Mouse (Mus musculus) CD8-positive naive resting alpha-beta T cell, adult 2 months (primary cell): ENCODE results near the gene Mbnl2.

Source experiments
- DNase-seq, 2 experiments: peaks; one replicate each; pipeline ENCODE4 v3.0.0; 2022; ENCODE audit warnings: low read depth in 2 of 2, low spot score in 2 of 2

Mbnl2 gene

DNA sequence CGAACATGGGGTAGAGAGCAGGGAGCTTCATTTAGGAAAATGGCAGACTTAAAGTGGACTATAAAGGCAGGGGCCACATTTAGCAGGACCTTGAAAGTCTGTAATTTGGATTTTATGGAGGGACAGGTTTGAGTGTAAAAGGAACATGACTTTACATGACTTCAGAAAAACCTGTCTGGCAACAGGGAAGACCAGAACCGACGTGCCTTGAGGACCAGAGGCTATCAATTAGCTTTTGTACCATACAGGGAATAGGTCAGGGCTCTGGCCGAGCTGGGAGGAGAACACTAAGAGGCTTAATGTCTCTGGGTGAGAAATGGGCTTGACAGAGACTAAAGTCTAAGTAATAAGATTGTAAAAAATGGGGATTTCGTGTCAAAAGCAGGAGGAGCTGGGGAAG, 1.7 kb upstream of the Mbnl2 start:
- DNase-seq = no peak

DNA sequence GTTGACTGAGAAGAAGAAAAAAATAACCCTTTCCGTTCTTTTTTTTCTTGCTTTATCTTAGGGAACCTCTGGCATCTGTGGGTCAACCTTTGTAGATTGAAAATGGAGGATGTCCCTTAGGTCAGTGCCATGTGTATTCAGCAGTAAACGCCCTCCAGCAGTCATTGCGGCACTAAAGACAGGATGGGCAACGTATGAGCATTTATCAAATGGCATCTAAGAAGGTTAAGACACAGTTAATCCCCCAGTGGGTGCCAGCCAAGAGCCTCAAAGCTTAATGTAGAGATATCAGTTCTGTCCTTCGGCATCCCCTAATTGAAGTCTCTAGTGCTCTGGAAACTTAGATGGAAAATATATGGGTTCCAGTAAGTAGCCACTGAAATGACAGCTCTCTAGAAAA, 723 bp upstream of the Mbnl2 start:
- no peak for DNase-seq

DNA sequence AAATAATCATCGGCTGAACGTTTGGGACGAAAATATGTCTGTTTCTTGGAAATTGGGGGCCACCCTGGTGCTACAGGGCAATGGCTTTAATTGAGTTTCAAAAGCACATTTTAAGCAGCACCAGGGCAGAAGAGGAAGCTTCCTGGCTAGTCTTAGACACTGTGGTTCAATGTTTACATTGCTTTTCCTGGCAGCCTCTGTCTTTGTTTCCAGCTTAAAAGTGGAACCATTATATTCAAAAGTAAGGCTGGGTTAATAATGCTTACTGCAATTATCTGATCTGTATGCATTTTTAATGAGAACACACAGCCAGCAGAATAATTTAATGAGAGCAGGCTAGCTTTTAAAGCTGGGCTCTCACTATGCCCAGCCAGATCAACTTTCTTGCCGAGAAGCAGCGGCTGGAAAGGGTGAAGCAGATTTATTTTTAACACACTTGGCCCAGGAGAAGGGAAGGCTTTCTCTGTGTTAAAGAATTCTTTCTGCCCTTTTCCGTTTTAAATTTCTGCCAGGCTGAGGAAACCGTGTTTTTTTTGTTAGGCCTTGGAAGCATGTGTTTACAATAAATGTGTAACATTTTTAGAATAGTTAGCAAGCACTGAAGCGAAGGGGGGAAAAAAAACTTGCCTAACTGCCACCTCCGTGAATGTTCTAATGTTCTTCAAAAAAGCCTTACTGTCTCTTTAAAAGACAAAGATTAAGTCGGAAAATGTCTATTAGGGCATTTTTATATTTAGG, 1.0 kb downstream of the Mbnl2 start:
- no peak for DNase-seq

DNA sequence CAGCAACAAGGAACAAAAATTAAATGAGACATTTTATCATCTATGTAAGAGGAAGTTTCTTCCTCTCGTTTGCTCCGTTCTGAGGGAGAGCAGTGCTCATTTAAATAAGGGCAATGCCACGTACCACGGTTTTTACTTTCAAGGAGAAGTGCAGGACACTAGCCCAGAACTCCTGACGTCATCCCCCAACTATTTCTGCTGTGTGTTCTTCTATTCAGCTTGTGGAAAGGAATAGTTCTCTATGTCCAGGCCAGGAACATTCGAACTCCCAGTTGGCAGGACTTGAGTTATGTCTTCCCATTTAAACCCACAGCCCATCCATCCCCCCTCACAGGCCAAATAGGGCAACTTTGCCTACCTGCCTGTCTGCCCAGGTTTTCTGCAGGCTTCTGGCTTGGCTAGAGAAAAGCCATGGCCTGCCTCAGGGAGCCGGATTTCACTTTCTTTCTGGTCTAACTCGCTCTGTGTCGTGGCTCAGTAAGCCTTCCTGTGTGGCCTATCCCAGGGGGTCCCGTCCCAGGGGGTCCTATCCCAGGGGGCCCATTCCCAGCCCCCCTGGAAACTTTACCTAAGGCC, 1.7 kb downstream of the Mbnl2 start:
- peak in 1 of 2 experiments; percentile 15 for DNase-seq

DNA sequence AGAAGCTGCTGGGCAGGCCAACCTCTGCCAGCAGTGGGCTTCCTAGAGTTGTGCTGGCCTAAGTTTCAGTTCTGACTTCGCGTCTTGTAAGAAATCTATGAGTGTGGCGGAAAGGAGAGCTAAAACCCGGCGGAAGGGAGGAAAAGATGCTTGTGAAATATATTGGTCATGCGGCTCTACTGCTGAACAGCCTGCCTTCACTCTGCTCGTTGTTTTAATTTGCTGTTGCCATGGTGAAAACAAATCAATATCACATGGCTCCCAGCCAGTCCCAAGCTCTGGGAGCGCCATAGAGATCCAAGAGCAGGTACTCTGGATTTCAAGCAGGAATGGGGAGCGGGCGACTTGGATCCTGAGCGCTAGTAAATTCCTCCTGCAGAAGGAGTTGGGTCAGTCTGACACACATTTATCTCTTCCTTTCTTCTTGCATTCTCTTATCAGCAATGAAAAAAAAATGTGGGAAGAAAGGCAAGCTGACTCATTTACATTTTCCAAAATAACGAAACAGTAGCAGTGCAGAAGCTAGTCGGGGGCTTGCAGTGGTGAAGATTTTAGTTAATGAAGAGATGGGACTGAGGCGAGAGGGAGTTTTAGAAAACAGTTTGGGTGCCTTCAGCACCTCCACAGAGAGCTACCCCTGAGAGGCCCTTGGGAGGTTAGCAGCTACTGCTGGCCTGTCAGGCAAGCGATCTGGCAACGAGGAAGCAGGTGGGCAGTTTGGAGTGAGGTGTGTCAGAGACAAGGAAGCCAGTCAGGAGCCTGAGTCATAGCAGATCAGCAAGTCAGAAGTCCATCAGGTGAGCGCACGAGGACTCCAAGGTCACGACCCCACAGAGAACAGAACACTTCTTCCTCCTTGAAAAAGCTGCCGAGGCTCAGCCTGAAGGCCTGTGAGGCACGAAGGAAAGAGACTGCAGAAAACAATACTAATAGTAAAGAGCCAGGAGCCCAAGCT, 3.1 kb downstream of the Mbnl2 start:
- DNase-seq = no peak

DNA sequence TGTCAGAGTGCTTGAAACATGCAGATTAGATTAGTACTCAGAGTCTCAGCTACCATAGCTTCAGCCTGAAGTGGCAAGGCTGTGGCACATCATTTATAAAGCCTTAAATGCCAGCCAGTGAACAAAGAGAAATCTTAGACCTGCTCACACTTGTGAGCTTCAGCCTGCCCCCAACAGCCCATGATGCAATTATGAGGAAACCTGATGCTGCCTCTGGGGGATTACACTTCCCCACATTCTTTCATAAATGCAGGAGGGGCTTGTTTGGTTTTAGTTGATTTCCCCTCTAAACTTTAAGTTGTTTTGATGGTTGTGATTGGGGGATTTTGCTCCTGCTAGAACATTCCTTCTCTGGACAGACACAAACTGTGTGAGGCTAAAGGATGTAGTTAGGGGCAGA, 4.7 kb downstream of the Mbnl2 start:
- no peak for DNase-seq

DNA sequence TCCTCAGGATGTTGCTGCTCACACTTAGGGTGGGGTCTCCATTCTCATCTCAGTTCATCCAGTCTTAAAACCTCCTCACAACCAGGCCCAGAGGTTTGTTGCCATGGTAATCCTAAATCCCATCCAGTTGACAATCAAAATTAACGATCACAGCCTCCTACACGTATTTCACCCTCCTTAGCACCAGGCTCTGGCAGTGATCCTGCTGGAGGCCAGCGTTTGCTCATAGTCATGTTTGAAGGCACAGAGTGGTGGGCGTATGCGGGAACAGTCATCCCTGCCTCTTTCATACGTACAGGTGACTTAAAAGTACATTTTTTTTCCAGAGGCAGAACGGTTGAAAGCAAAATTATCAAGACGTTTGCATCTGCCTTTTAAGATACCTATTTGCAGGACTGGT, 8.3 kb downstream of the Mbnl2 start:
- no peak for DNase-seq

DNA sequence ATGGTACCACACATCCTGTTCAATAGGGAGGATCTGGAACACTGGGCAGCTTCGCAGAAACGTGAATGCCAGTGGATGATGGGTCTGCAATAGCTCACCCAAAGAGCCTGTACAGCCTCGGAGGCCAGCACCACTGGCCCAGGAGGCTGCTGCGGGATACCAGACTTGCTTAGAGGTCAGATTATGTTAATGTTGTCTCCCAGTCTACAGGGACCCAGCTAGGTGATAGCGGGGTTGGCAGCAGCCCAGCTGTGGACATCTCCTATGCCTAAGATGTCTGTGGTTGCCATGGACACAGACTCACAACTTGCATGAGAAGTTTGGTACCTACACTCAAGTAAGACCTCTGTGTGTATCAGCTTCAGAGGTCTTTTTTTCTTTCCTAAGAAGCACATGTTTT, 9.0 kb downstream of the Mbnl2 start:
- no peak for DNase-seq

DNA sequence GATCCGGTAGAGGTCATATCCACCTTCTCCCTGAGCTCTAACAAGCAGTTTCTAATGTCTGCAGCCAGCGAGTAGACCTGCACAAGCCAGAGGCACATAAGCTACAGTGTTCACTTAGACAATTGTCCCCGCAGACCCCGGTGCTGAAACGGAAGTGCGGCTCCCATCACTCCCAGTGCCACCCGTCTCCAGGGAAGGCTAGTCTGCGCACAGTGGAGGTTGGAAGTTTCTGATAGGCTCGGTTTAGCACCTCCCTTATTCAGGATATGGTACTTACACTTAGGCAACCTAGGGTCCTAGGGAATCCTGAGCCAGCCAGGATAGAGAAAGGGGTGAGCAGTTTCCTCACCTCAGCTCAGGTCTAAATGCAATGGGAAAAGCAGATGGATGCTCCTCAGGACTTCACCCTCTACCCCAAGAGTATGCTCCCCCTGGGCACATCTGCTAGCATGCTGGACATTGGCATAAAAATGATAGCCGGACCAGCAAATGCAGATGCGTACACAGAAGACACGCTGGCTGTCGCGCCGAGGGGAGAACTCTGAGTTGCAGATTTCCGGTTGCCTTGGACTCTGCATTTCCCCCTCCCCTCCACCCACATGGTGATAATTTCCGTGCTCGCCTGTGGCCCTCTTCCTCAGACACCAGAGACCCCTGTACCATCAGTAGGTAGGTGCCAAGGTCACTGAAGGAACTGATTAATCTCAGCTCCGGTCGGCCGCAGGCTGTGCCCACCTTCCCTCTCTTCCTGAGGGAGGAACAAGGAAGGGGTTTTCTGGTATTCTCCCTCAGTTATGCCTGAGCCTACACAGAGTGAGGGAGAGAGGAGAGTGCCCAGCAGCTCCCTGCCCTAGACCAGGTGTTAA, 11.9 kb downstream of the Mbnl2 start:
- no peak for DNase-seq

DNA sequence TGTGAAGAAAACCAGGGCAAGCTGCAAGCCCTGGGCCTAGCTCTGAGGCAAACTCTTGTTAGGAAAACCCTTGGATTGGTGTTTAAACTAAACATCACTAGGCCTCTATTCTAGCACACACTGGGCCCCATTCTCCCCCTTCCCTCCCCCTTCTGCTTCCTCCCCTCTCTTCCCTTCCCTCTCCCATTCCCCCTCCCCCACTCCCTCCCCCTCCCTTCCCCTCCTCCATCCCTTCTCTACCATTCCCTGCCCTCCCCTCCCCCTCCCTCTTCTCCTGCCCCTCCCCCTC, 12.5 kb downstream of the Mbnl2 start:
- no peak for DNase-seq

DNA sequence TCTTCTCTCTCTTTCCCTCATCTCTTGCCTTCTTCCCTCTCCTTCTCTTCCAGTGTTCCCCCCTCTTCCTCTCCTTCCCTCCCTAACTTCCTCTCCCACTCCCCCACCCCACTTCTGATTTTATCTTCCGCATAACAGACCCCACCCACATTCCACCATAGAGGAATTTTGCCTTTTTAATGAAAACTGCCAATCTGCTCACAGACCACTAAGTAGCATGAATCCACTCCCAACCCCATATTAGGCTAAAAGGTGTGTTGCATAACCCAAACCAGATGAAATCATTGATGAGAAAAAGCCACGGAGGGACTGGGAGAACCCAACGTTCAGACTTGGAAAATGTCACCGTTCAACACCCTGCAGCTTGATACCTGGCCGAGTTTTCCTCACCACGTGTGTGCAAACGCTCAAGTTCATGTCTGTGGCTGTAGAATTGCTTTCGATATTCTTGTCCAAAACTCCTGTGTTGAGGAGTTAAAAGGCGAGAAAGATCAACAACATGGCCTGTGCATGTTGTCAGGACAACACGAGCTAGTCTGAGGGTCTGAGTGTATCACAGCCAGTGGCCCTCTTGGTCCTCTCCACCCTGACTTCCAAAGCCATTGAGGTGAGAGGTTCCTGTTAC, 13.0 kb downstream of the Mbnl2 start:
- DNase-seq = no peak

DNA sequence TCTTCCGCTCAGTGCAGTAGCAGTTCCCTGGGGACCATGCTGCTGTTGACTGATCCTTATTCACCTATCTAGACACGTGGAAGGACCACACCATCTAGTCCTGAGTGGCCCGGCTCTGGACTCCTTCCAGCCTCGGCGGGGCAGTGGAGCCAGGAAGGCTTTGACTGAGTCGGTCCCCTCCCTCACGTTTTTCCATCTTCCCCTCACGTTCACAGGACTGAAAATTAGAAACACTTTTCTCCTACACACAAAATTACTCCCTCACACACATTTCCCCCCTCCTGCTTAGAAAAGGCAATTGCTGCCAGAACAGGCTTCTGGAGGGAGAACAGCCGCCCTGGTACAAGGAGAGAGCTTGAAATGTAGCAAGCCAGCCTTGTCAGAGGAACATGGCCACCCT, 13.6 kb downstream of the Mbnl2 start:
- no peak for DNase-seq

DNA sequence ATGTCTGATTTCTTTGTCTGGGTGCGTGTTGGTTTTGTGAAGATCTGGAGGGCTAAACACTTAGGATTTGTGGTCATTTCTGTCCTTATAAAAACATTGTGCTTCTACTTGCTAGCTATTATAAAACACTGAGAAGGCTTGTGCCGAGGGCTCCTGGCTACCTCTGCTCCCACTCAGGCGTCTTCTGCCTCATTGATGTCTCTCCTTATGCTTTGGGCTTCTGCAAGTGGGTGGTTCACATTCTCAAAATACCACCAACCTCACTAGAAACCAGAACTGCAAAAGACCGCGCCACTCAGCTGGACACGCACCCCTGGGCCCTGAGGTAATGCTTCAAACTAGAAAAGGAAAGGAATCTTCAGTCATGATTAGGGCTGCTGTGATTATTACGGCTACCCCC, 14.1 kb downstream of the Mbnl2 start:
- no peak for DNase-seq

DNA sequence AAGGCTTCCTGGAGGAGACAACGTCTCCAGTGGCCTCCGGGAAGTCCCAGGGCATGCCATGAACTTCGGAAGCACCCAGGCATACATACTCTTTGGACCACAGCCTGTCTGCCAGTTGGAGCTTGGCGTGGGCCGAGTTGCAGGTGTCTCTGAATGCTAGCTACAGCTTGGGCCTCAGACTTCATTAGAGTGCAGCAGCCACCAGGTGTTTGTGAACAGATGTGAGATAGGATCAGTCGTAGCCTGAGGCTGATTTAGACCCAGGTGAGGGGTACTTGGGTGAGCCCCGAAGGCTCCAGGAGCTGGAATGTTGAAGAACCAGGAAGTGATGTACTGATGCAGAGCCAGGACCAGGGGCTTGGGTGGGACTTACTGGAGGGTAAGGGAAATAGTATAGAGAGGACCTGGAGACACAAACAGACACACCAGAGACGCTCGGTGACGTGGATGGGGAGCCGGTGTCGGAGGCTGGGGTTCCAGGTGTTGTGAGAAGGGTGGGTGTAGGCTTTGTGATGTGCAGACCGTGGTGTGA, 15.8 kb downstream of the Mbnl2 start:
- no peak for DNase-seq

DNA sequence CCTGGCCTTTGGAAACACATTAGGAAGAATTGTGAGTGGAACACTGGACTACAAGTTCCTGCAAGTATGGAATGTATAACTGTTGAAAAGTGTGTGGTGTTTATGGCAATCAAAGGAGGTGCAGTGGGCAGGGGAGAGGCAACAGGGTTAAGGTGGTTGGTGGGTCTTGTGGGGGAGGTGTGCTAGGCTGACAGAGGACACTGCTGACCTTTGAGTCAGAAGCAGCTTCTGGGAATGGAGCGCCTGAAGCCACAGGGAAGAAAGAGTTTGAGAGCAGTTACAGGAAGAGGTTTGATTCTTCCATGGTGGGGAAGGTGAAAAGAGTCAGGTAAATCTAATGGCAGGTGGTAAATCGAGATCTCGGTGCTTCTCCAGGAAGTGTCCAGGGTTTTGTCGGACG, 16.7 kb downstream of the Mbnl2 start:
- DNase-seq = no peak

DNA sequence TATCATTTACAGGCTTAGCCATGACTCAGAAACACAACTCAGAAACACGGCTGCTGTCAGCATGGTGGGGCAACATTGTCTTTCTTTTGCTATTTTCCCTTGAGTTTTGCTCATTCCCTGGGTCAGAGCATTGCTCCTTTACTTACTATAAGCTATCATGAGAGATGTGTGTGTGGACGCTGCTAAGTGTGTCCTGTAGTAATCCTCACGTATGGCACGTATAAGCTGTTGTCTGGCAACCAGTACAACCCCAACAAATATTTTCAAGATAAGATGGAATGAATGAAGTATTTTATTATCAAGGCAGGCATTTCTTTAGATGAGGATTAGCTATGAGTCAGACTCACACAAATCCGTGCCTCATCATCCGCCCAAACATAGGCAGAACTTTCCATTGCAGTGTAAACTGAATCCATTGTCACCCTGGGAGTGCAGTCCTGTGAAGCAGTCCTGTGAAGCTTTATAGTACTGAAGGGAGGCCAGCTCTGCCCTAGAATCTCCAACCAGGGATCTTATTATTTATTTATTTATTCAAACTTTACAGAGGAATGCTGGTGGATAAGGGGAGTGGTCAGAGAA, 17.2 kb downstream of the Mbnl2 start:
- no peak for DNase-seq

DNA sequence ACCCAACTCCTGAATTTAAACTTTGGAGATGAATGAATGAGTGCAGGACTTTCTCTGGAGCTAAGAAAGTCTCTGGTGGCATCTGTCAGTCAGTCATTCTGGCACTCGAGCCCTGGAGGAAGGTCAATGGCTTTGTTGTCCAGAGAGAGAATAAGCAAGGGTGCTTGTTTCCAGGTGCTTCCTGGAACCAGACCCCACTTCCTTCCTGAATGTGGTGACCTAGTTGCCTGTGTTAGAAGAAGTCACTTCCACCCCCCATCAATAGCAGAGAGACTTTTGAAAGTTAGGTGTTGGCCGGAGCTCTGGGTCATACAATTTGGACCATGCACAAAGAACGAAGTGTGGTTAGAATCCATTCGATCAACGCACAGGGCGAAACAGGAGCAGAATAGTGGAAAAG, 19.0 kb downstream of the Mbnl2 start:
- no peak for DNase-seq

DNA sequence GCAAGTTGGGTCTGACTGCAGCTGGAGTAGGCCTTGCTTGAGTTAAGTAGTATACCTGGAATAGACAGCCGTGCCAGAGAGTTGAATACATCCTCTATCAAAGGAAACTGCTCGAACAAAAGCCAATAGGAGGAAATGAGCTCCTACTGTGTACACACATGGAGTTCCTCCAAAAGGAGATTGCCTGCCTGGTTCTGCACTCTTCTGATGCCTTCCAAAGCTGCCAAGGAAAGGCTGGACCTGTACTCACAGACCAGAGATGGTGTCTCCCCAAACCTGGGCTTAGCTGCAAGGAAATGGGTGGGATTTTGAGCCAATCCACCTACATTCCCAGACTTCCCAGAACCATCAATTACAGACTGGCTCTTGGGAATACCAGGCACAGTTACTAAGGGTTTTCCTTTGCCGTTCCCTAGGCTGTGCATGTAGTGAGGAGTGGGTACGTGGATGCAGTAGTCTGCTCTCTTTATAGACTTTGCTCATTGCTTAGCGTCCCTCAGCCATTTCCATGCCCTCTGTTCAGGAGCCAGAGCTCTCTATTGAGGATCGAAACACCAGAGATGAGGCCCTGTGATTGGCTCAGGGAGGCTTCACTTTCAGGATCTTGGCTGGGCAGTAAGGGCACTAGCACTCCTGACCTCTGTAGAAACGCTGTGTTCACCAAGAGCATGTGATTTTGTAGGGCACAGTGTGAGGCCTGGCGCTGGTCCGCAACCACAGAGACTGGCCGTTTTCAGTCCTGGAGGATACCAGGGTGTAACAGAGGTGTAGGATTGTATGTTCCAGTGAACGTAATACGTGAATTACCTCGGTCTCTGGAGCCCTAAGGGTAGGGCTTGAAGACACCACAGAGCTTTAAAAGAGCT, 20.1 kb downstream of the Mbnl2 start:
- no peak for DNase-seq

DNA sequence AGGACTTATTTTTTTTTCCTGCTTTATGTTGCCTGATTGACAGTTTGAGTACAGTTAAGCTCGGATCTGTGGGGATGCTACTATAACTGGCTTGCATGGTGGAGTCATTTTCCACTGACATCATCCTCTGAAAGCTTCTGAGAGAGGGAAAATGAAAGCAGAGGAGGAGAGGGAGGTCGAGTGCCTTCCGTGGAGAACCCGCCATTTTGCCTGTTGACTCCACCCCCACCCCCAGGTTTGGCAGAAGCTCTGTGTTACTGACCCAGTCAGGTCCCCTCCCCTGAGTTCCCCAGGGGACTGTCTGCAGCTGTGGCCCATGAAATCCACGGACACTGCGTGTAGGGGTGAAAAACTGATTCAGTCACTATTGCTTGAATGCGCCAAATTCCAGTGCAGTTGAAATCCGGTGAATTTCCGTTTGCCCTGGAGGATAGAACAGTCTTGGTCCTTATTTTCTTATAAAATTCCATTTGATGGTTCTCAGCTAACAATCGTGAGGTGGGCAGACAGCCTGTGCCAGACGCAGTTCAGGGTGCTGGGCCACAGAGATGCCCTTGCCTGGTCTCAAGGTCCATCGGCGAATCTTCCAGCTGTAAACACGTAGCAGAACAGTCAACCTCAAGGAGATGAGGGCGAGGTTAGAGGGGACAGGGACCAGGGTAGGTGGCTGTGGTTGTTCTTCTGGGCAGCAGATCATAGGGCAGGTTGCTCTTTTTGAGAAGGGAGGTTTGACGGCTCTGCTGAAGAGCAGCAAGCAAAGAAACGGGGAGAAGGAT, 20.9 kb downstream of the Mbnl2 start:
- no peak for DNase-seq
